Mouse (Mus musculus): ENCODE measurements around the gene Herc3.
A peak's percentile ranks its signal among the peaks of the same experiment; 100 is the strongest.
"Not testable (repeated sequence)": the region's sequence is repeated elsewhere in the genome, so short reads cannot be mapped to it uniquely, and the experiment has no call there.

The Herc3 gene

DNA sequence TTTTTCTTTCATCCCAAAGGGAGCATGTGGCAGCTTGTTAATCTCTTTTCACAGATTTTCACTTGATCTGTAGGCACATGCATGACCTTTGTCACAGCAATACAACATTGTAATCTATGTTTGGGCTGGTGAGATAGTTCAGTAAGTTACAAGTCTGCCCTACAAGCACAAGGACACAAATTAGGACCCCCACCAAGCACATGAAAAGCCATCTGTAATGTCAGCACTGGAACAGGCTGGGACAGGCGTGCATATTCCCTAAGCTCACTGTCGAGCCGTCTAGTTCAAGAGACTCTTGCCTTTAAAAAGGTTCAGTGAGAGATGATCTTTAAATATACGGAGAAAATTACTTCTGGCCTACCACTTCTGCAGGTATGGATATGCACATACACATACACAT lies 28.3 kb downstream of the Herc3 start:
- no peak for DNase-seq (ENCODE audit: low spot score)

DNA sequence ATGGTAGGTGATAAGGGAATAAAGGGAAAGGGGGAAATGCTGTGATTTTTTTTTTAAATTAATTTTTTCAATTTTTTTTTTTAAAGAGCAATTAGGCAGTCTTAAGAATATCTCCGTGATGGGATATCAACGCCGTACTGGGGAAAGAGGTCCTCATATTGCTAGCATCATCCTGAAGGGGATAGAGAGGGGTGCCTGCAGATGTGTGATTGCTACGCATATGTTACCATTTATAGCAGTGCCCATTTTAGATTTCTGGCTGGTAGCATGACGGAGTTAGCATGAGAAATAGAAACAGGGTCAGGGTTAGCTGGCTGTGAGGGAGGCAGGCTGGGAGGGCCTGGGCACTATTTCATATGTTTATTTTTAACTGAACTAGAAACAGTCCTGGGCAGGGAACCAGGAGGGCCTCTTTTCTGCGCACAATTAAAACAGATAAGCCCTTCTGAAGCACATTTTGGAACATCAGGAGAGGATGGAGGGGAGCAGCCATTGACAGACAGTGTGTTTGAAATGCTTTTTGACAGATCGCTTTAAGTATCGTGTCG lies 31.3 kb downstream of the Herc3 start:
- no peak for DNase-seq (ENCODE audit: low spot score)

DNA sequence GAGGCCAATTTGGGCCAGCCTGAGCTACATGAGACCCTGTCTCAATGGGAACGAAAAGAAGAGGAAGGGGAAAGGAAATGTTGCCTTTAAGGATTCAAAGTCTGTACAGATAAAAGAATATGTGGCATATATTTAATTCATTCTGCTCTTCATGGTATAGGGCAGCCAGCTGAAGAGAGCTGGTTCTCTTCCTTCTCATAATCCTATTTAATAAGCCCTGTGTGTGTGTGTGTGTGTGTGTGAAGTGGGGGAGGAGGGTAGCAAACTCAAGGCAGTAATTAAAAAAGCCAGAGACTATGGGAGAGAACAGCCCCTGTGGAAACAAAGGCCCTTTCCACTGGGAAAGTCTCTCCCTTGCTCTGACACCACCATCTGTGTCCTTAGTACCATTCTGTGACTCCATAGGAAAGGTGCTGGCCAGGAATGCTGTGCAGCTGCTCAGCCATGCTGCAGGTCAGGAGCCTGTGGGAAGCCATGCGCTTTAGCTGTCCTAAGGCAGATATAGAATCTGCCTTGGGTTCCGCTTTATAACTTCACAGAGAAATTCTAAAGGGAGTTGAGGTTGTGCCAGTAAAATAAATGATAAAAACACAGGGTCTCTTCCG lies 32.5 kb downstream of the Herc3 start:
- DNase-seq (ENCODE audit: low spot score) = peak; percentile 4

DNA sequence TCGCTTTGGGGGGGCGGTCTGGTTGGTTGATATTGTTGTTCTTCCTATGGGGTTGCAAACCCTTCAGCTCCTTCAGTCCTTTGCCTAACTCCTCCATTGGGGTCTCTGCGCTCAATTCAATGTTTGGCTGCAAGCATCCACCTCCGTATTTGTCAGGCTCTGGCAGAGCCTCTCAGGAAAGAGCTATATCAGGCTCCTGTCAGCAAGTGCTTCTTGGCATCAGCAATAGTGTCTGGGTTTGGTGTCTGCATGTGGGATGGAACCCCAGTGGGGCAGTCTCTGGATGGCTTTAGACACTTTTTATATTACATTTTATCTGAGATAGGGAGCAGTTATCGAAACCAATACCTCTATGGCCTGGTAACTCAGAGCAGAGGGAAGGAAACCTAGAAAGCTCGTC lies 36.6 kb downstream of the Herc3 start:
- not testable (repeated sequence) for DNase-seq (ENCODE audit: low spot score)

DNA sequence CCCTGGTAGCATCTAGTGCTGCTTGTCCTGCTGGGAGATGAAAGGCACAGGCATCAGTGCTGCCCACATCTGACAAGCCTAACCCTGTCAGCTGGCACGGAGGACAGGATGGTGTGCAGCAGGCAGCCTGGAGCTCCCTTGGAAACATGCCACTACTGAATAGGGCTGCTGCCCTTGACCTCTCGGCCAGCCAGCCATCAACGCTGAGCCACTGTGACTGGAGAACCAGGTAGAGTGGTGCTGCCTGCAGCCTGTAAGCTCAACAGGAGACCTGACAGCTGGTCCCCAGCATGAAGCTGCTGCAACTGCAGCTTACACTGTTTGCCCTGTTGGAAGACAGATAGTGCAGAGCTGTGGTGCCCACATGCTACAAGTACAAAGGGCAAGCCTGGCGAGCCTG lies 48.3 kb downstream of the Herc3 start:
- DNase-seq (ENCODE audit: low spot score) = no peak

DNA sequence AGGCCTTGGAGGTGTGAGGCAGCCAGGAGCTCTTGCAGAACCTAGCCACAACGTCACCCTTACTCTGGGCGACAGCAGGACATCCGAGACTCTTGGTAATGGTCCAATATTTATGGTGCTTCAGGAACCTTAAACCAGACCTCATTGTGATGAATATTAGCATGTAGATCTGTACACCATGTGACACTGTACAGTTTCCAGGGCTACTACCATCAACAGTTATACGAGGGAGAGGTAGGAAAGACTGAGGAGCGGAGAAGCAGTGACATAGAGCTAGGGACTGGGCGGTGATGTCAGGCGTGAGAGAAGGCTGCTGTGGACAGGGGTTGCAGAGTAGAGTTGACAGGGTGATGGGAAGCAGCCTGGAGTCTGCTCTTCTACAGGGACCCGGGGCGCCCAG lies 48.7 kb downstream of the Herc3 start:
- no peak for DNase-seq (ENCODE audit: low spot score)

DNA sequence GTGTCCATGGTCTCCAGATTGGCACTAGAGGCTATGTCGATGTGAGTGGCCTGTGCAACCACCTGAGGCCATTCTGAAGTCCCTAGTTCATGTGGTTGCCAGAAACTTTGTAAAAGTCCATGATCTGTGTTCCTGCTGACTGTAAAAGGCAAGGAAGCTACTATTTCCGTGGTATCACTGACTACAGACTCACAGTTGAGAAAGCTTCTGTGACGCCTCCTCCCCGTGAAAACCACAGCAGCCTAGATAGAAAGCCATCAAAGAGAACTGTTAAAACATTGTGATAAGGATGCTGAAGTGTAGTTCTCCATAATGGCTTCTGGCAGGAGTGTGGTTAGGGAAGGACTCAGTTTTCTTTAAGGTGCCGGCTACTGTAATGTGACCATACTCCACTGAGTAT lies 49.6 kb downstream of the Herc3 start:
- no peak for DNase-seq (ENCODE audit: low spot score)

DNA sequence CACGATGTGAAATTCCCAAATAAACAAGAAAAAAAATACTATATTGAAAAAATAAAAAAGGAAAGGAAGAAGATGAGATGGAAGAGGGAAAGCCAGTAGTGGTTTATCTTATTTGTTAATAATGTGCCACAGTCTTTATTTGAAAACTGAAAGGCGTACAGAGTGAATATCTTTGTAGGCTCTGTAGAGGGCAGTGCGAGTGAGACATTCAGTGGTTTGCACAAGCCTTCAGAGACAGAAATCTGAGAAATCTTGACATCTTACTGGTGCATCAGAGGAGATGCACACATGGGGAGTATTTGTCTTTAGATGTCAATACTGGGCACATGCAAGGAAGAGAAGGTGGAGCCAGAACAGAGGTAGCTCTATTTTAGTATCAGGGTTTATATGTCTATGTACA lies 50.1 kb downstream of the Herc3 start:
- DNase-seq (ENCODE audit: low spot score) = no peak

DNA sequence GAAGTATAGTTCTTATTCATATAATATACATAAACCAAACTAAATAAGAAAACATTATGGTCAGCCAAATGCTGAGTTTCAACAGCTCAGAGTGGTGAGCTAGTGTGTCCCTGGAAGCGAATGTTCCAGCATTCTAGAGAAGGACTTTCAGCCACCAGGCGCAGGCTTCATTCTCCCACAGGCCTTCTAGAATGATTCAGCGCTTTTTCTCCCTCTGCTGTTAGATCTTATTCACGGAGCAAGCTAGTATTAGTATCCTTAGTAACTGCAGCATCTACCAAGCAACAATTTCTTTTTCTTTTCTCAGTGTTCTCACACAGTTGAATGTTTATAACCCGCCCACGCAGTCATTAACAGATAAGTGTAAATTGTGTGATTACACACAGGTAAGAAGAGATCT lies 51.0 kb downstream of the Herc3 start:
- no peak for DNase-seq (ENCODE audit: low spot score)

DNA sequence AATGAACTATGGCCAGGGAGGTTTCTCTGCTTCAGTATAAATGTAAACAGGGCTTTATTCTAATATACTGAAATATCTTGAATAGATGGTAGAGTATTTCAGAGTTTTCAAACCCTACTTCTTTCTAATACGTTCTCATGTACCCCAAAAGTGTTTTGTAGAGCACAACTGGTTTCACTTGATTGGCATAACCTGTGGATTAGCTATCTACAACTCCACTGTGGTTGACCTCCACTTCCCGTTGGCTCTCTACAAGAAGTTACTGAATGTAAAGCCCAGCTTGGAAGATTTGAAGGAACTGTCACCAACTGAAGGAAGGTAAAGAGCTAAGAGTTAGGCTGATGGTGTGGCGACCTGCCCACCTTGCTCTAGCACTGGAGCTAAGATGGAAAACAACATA lies 58.7 kb downstream of the Herc3 start:
- no peak for DNase-seq (ENCODE audit: low spot score)

DNA sequence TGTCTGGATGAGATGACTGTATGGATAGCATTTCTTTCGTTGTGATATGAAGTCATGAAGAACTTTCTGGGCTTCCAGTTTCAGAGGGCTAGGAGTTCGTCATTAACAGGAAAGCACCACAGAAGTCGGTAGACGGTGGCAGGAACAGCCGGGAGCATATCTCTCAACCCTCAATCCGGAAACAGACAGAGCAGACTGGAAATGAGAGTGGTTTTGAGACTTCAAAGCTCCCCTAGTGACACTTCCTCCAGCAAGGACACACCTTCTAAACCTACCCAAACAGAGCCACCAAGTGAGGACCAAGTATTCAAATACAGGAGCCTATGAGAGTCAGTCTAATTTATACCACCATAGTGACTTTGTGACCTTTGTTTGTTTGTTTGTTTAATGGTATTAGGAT lies 62.0 kb downstream of the Herc3 start:
- no peak for DNase-seq (ENCODE audit: low spot score)

DNA sequence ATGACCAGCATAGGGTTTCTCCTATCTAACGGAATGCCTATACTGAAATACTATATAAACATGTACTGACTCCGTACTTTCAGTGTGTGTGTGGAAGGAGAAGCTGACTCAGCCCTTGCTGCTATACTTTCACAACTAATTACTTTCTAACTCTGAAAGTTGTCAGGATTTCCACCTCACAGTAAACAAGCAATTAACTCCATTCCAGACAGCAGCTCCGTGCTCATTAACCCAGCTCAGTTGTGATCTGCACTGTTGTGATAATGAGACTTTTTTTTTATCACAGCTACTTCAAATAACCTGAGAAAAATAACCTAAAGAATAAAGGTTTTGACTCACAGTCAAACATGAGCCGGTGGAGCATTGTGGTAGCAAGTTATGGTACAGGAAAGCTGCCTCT lies 63.7 kb downstream of the Herc3 start:
- no peak for DNase-seq (ENCODE audit: low spot score)

DNA sequence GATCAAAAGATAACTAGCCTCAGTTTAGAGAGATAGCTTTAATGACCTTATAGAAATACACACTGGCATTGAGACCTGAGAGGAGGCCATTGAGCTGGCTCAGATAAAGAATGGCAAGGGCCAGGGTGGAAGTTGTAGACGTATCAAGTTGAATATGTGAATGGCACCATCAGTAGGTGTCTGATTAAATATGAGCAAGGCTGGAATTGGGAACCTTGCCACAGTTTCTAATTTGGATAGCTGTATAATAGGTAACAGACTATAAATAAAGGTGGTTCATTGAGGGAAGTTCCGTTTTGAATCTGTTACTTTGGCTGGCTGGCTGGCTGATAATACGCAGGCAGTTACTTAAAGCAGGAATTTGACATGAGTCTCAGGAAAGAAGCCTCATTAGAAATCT lies 65.4 kb downstream of the Herc3 start:
- DNase-seq (ENCODE audit: low spot score) = no peak

DNA sequence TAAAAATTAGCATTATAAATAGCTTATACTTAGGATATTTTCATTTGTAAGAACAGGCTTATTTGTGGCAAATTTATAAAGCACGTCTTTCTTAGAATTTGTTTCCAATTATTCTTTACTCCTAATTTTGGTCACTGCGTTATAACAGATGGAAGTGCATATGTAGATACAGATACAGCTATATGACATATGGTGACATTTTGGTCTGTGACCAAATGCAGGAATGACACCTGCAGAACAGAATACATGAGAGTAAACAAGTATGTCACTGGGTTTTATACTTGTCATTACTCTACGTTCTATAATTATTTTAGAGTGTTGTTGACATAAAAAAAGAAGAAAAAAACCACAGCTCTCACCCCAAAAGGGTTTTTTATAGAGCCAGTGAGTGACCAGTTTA lies 67.8 kb downstream of the Herc3 start:
- DNase-seq (ENCODE audit: low spot score) = no peak

DNA sequence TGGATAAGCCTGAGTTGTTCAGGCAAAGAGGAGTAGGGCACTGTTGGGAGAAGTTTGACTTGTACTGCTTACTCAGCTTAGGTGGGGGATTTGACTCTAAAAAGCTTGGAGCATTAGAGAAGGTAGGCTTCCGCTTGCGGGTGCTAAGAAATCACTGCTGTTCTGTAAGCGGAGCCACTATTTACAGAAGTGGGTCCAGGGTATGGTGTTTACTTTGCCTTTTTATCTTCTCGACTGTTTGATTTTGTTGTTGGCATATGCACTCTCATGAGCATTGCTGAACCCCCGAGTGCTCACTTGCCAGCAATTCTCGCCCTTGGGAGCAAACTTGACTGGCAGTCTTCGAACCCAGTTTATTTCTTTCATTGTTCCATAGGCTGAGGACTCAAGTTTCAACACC lies 69.3 kb downstream of the Herc3 start:
- DNase-seq (ENCODE audit: low spot score) = no peak

DNA sequence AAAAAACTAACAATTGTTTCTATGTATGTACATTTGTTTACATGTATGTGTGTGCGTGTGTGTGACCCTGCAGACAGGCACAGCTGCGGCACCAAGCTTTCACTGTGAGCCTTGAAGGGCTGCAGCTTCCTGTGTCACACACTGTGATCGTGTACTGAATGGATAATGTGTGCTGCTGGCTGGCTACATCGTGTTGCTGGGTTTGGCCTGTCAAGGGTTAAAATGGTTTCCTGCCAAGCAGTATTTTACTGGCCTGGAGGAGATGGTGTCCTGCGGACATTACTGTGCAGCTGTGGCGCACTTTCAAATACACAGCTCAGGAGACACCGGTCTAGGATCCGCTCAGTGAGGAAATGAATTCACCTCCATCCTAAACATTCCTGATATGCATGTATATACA lies 71.9 kb downstream of the Herc3 start:
- peak; percentile 22 for DNase-seq (ENCODE audit: low spot score)

DNA sequence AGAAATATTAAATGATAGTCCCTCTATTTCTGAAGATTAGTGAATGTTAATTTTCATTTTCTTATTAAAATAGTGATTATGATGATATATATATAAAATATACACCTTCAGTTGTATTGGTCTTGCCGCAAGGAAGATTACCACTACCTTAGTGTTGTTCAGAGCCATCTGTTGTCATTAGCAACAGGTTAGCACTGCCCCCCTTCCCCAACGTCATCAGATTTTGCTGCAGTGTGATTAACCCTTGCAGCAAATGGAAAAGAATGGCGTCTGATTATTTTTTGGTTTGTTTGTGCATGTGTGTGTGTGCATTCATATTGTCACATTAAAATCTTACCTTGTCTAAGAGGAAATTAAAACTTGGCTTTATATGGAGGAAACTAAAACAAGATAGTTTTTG lies 73.3 kb downstream of the Herc3 start:
- peak; percentile 44 for DNase-seq (ENCODE audit: low spot score)

DNA sequence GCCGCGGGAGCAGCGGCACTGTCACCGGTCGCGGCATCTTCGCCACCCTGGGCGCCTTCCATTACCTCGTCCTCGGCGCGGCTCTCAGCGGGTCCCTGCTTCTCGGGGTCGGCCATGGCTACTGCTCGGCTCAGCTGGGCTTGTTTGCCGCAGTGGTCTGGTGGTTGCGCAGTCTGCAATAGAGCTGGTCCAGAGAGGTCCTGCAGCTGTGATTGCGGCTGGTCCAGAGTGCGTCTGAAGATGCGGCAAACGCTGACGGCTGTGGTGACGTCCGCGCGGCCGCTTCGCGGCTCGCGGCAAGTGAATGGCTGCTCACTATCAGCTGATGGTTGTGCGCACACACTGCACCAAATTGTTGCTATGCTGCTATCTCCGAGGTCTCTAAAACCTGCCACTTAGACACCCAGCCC lies 75.6 kb downstream of the Herc3 start, which contains the start of gene Nap1l5:
TSS of gene Nap1l5 (minus strand) at position 225 of the 410 bp plus-strand sequence.
- DNase-seq (ENCODE audit: low spot score) = peak; percentile 58

DNA sequence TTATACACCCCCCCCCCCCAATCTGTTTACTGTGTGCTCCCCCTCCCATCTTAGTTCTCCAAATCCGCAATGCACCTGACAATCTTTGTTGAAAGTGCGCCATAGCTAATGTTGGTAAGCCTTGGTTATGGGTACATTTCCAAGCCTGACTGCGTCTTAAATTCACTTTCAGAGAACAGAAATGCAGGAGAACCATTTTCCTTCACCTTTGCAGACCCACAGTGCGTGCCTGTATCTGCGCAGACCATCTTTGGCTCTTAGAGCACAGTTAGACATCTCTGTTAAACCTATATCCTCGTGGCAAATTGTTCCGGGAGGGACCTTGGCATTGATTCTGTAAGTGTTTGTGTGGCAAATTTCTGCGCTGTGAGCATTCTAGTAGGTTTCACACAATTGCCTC lies 76.1 kb downstream of the Herc3 start:
- DNase-seq (ENCODE audit: low spot score) = no peak

DNA sequence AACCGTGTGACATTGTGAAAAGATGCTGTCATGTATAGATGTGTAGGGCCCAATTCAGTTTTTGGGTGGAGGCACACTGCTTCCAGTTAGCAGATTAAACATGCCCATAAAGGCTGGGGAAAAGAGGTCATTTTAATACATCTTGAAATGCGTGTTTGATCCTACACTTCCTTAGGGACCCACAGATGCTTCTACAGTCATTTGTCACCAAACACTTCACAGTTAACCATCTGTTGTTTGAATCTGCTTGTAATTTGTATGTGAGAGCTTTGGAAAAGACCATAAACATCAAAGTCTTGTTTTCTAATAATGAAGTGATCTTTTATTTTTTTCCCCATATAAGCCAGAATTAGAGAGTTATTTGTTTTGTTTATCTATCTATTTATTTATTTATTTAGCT lies 76.5 kb downstream of the Herc3 start:
- no peak for DNase-seq (ENCODE audit: low spot score)

DNA sequence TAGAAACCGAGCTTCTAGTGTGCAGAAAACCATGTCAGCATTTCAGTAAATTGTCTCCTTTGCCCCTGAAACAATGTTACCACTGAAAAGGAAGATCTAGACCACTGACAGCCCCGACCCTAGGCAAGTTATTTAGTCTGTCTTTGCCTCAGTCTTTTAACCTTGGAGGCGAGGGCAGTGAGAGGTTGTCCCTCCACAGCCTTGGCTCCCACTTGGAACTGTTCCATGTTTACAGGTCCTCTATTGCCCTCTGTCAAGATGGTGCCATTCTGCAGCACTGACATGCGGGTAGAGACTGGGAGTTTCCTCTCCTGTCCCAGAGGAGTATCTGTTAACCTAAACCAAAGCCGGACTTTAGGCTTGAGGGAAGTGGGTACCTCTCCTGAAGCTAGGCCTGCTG lies 81.6 kb downstream of the Herc3 start:
- DNase-seq (ENCODE audit: low spot score) = no peak

DNA sequence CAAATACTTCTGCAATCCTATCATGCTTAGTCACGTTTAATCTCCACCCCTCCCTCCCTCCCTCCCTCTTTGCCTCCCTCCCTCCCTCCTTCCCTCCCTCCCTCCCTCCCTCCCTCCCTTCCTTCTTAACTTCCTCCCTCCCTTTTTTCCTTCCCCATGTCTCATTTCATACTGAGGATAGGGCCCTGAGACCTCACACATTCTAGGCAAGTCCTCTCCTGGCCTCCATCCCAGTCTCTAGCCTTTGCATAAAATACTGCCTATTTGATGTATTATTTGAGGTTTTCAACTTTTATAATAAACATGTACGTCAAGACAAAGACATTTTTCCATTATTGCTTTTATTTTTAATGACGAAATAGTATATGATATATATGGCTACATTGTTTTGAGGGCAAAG lies 82.3 kb downstream of the Herc3 start:
- no peak for DNase-seq (ENCODE audit: low spot score)

DNA sequence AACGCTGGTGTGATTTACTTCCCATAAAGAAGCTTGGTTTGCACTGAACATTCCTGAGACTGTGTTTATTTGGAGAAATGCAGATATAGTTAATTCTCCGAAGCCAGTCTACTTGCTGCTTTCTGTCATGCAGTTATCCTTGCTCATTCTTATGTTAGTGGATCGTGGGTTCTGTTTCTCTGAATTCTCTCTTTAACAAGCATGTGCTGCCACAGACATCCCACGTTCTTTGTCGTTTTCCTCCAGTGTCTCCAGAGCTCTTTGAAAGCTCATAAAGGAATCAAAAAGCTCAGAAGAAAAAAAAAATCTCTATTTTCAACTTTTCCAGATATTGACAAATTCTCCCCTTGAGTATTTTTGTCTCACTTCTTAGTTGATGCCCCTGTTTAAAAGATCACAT lies 82.7 kb downstream of the Herc3 start:
- DNase-seq (ENCODE audit: low spot score) = no peak

DNA sequence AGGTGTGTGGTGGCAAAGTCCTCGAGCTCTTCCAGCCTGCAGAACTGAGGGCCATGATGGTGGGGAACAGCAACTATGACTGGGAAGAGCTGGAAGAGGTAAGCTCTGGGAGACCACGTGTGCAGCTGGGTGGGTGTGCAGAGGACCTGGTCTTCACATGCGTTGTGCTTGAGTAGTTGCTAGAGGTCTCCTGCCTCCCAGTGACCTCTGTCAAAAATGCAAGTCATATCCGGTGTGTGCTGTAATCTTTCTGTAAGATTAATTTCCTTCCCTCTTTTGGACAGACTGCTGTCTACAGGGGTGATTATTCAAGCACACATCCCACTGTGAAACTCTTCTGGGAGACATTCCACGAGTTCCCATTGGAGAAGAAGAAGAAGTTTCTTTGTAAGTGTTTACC lies 85.2 kb downstream of the Herc3 start:
- DNase-seq (ENCODE audit: low spot score) = no peak

DNA sequence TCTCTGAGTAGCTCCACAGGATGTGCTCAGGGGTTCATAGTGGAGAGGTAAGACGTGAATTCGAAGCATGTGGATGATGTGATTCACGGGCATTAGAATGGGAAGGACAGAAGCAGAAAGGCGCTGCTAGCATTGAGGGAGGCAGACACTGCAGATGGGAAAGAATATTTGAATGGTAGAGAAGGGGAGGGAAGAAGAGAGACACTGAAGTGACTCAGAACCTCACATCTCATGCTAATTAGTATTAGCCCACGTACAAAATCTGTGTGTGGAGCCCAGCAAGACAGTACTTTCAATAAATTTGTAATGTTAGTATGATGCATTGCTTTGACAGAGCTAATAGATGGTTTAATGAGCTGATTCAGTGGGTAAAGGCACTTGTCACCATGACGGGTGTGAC lies 89.5 kb downstream of the Herc3 start:
- DNase-seq (ENCODE audit: low spot score) = no peak
